Mouse (Mus musculus) left cerebral cortex, adult 8-10 months (tissue): ENCODE results near the gene Tmem266. TPM values are rescaled to one million over a fixed set of nuclear protein-coding genes. Genes with fewer than 3 reads are reported as not detected.

Experiments
- DNase-seq, 2 experiments: peaks; one replicate each; pipeline ENCODE4 v3.0.0; 2022; ENCODE audit warnings: low spot score in 2 of 2
- total RNA-seq, 4 experiments: library from RNA; stranded (reverse); gene quantifications; 2 replicates each; pipeline ENCODE4 v1.2.4; 2022

Tmem266 gene
- total RNA-seq, 4 experiments from 2014 or later, result 7.8 to 9.9 (median 8.6) TPM

- DNase-seq, result no peak
Observed at GRCm38 (mm10) chr9:55329401-55329800, 2.7 kb downstream of the Tmem266 start.

GRCm38 (mm10) chr9:55332476-55332875 lies 5.8 kb downstream of the Tmem266 start:
- no peak for DNase-seq

- DNase-seq, result no peak
Observed at GRCm38 (mm10) chr9:55332949-55333348, 6.2 kb downstream of the Tmem266 start.

- DNase-seq, result no peak
Observed at GRCm38 (mm10) chr9:55344165-55344564, 17.5 kb downstream of the Tmem266 start.

GRCm38 (mm10) chr9:55345332-55345731 lies 18.6 kb downstream of the Tmem266 start:
- DNase-seq, result no peak

- DNase-seq, result no peak
Observed at GRCm38 (mm10) chr9:55348664-55349063, 22.0 kb downstream of the Tmem266 start.

- no peak for DNase-seq
Observed at GRCm38 (mm10) chr9:55354686-55355085, 28.0 kb downstream of the Tmem266 start.

- DNase-seq, result no peak
Observed at GRCm38 (mm10) chr9:55355270-55355834, 28.6 kb downstream of the Tmem266 start.

- peak in 1 of 2 experiments; percentile 10 for DNase-seq
Observed at GRCm38 (mm10) chr9:55357164-55357563, 30.5 kb downstream of the Tmem266 start.

GRCm38 (mm10) chr9:55360372-55360771 lies 33.7 kb downstream of the Tmem266 start:
- DNase-seq, result no peak

- no peak for DNase-seq
Observed at GRCm38 (mm10) chr9:55360861-55361260, 34.1 kb downstream of the Tmem266 start.

- no peak for DNase-seq
Observed at GRCm38 (mm10) chr9:55361969-55362368, 35.3 kb downstream of the Tmem266 start.

GRCm38 (mm10) chr9:55363707-55364106 lies 37.0 kb downstream of the Tmem266 start:
- DNase-seq, result no peak

- no peak for DNase-seq
Observed at GRCm38 (mm10) chr9:55368011-55368410, 41.3 kb downstream of the Tmem266 start.

- DNase-seq, result no peak
Observed at GRCm38 (mm10) chr9:55371908-55372307, 45.2 kb downstream of the Tmem266 start.

GRCm38 (mm10) chr9:55377603-55378250 lies 51.0 kb downstream of the Tmem266 start:
- no peak for DNase-seq

- DNase-seq, result no peak
Observed at GRCm38 (mm10) chr9:55381456-55381855, 54.7 kb downstream of the Tmem266 start.

- peak in 1 of 2 experiments; percentile 12 for DNase-seq
Observed at GRCm38 (mm10) chr9:55382441-55382840, 55.7 kb downstream of the Tmem266 start.

GRCm38 (mm10) chr9:55386117-55386516 lies 59.4 kb downstream of the Tmem266 start:
- no peak for DNase-seq

- DNase-seq, result no peak
Observed at GRCm38 (mm10) chr9:55387862-55388505, 61.3 kb downstream of the Tmem266 start.

- DNase-seq, result peak; percentile 55 to 86
Observed at GRCm38 (mm10) chr9:55391909-55392658, 65.4 kb downstream of the Tmem266 start.

GRCm38 (mm10) chr9:55395650-55396049 lies 68.9 kb downstream of the Tmem266 start:
- DNase-seq, result no peak
